Mouse (Mus musculus) lung, postnatal 0 days (tissue): ENCODE data around the gene Brinp3. TPM values are rescaled to one million over a fixed set of nuclear protein-coding genes. Genes with fewer than 3 reads are reported as not detected.
"Not testable (repeated sequence)": the region's sequence is repeated elsewhere in the genome, so short reads cannot be mapped to it uniquely, and the experiment has no call there.

Source experiments
- ATAC-seq: fragments of 200-750 bp; cut with Nextera tagmentation; 2 replicates; pipeline ENCODE4 v1.8.0; 2017; ENCODE audit warnings: moderate library complexity
- DNase-seq: peaks from one replicate; pipeline ENCODE4 v3.0.0-alpha.2; 2016; ENCODE audit warnings: low spot score
- H3K27ac ChIP-seq: fragments of 300-500 bp; sonication (generic); 2 replicates; pipeline ENCODE4 v1.5.1; 2014; ENCODE audit warnings: antibody characterized with exemption, mild to moderate bottlenecking, low read length, mixed read lengths
- H3K27me3 ChIP-seq: fragments of 300-500 bp; sonication (generic); replicated peaks from 2 replicates; pipeline ENCODE4 v1.6.1; 2014; ENCODE audit warnings: low read length, mixed read lengths; ENCODE audit not compliant: insufficient read depth
- H3K36me3 ChIP-seq: fragments of 300-500 bp; sonication (generic); 2 replicates; pipeline ENCODE4 v1.6.1; 2014; ENCODE audit warnings: low read length, mixed read lengths; ENCODE audit not compliant: insufficient read depth
- H3K4me1 ChIP-seq: fragments of 300-500 bp; sonication (generic); 2 replicates; pipeline ENCODE4 v1.6.1; 2014; ENCODE audit warnings: antibody characterized with exemption, low read depth, low read length, mixed read lengths; ENCODE audit not compliant: insufficient read depth
- H3K4me2 ChIP-seq: fragments of 300-500 bp; sonication (generic); replicated peaks from 2 replicates; pipeline ENCODE4 v1.6.1; 2014; ENCODE audit warnings: low read depth, mild to moderate bottlenecking, low read length, moderate library complexity, mixed read lengths
- H3K4me3 ChIP-seq: fragments of 300-500 bp; sonication (generic); 2 replicates; pipeline ENCODE4 v1.5.1; 2014; ENCODE audit warnings: low read depth, low read length
- H3K9ac ChIP-seq: fragments of 300-500 bp; sonication (generic); replicated peaks from 2 replicates; pipeline ENCODE4 v1.6.1; 2014; ENCODE audit warnings: low read depth, mild to moderate bottlenecking
- H3K9me3 ChIP-seq: fragments of 300-500 bp; sonication (generic); 2 replicates; pipeline ENCODE4 v1.6.1; 2016; ENCODE audit warnings: low read length, mixed read lengths
- CTCF ChIP-seq: IDR thresholded peaks from 2 replicates; pipeline ENCODE4 v1.5.1; 2016; ENCODE audit warnings: antibody characterized with exemption, mild to moderate bottlenecking
- EP300 ChIP-seq: IDR thresholded peaks from 2 replicates; pipeline ENCODE4 v1.6.1; 2016; ENCODE audit warnings: antibody characterized with exemption, mild to moderate bottlenecking, control low read depth
- WGBS: fragments of 180-500 bp; shearing (Covaris S2); extraction: QIAGEN DNeasy Blood & Tissue Kit; methylation state at CpG from one replicate; pipeline ENCODE4 v1.1.7; 2014; 5-methylcytosine and 5-hydroxymethylcytosine counted together
- polyA plus RNA-seq: library from polyadenylated mRNA; unstranded; fragments of >200 nt; fragmentation: Nextera tagmentation; extraction: Ambion mirVana; gene quantifications from 2 replicates; pipeline ENCODE4 v1.2.1, GENCODE M21; 2015

The Brinp3 gene
- polyA plus RNA-seq, 1 experiment from 2014 or later: not detected

DNA sequence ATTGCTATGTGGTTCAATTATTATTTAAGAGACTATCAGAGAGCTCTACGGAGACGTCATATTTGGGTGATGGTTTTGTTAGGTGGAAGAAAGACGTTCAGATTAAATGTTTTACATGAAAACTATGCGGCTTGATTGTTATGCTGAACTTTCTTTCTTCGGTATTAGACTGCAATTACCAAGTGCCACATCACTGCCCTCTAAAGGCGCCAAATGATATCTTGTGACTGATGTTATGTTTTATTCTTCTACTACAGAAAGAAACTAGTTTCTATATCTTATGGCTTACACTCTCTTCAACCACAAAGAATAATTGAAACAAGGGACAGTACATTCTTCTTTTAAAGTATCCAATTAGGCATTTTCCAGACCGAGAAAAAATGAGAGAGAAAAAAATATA is 89.6 kb downstream of the Brinp3 start:
- TF ChIP-seq EP300 (no peak), CTCF (no peak)
- no peak overlapping the region for H3K9ac ChIP-seq
- H3K36me3 ChIP-seq: no peaks in the 10 kb centered on the region
- no peak overlapping the region for H3K4me3 ChIP-seq
- no peaks in the 10 kb centered on the region for H3K4me1 ChIP-seq
- no peaks in the 10 kb centered on the region for H3K9me3 ChIP-seq
- no peak overlapping the region for H3K4me2 ChIP-seq
- ATAC-seq (no peak), DNase-seq (no peak)
- WGBS: 68% methylated on average over 7 of the region's 7 CpGs
- no peak overlapping the region for H3K27ac ChIP-seq
- no peaks in the 10 kb centered on the region for H3K27me3 ChIP-seq

DNA sequence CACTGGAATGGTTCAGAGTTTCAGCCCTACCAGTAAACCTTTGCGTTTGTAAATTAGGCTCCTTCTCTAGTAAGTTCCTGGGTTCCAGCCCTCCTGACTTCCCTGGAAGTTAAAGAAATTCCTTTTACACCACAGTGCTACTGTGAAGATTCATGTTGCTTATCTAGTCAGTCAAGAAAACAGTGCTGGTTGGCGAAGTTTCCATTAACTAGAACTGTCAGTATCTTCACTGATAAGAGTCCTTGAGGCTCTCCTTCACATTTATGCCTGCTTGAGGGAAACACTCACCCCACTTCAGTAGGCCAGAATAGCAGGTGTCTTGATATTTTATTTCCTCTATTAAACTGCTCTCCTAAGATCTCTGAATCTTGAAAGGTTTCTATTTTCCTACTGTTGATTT is 138.3 kb downstream of the Brinp3 start:
- ATAC-seq (no peak), DNase-seq (no peak)
- Histone ChIP-seq H3K9me3 (no peaks in the 10 kb centered on the region), H3K27ac (no peak overlapping the region), H3K4me2 (no peak overlapping the region), H3K27me3 (no peaks in the 10 kb centered on the region), H3K4me1 (no peaks in the 10 kb centered on the region), H3K9ac (no peak overlapping the region), H3K4me3 (no peak overlapping the region), H3K36me3 (no peaks in the 10 kb centered on the region)
- TF ChIP-seq EP300 (no peak), CTCF (no peak)
- 35% methylated on average over 2 of the region's 2 CpGs for WGBS

DNA sequence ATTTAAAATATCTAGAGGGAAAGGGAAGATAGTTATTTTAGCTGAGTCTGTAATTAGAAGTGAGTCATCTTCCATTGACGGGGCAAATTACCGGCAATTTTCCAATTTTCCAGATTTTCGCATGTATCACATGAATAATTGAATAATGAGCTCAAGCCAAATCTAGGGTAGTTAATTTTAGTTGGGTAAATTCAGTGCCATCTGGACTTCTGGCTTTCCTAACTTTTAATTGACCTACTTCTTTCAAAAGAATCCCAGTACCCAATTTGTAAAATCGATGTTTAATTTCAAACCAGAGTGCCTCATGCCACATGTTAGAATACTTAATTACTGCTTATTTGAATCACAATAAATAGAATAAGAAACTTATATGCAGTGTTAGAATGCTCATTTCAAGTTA is 162.7 kb downstream of the Brinp3 start:
- Histone ChIP-seq H3K4me3 (no peak overlapping the region), H3K4me2 (no peak overlapping the region), H3K4me1 (no peaks in the 10 kb centered on the region), H3K36me3 (no peaks in the 10 kb centered on the region), H3K9me3 (no peaks in the 10 kb centered on the region), H3K27ac (no peak overlapping the region), H3K27me3 (no peaks in the 10 kb centered on the region), H3K9ac (no peak overlapping the region)
- DNase-seq (no peak), ATAC-seq (no peak)
- 89% methylated on average over 4 of the region's 4 CpGs for WGBS
- TF ChIP-seq EP300 (no peak), CTCF (no peak)

DNA sequence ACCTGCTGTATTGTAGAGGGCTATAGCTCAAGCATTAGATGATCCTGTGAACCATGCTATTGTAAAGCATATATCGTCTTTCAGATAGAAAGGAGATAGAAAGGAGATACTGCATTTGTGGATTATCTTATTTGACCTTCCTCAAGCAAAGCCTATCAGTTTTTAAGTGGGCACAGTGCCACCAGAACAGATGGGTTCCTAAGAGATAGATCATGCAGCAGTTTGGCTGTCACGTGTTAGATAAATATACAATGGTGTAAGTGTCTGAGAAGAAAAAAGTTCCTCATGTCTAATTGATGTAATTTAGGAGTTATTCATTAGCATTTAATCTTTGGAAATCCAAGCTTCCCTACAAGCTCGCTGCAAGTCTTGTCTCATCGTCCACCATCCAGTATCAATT is 206.2 kb downstream of the Brinp3 start:
- H3K36me3 ChIP-seq: no peaks in the 10 kb centered on the region
- TF ChIP-seq EP300 (no peak), CTCF (no peak)
- no peak overlapping the region for H3K4me3 ChIP-seq
- 52% methylated on average over 4 of the region's 4 CpGs for WGBS
- H3K27me3 ChIP-seq: no peaks in the 10 kb centered on the region
- H3K9me3 ChIP-seq: no peaks in the 10 kb centered on the region
- H3K9ac ChIP-seq: no peak overlapping the region
- no peak for ATAC-seq
- H3K4me2 ChIP-seq: no peak overlapping the region
- no peak overlapping the region for H3K27ac ChIP-seq
- H3K4me1 ChIP-seq: no peaks in the 10 kb centered on the region
- no peak for DNase-seq

DNA sequence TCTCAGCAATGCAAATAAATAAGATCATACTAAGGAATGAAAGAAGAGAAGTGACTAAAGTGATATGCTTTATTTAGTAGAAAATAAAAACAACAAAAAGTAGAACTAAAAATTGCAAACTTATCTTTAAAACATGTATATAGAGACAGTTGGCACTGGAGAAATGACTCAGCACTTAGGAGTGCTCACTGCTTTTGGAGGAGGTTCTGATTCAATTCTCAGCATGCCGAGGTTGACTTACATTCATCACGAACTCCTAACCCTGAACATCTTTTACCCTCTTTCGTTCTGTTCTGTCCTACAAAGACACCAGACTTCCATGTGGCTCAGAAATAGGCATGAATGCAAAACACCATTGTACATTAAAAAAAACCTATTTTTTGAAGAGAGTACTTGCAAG is 225.0 kb downstream of the Brinp3 start:
- Histone ChIP-seq H3K4me3 (no peak overlapping the region), H3K9ac (no peak overlapping the region), H3K27ac (no peak overlapping the region), H3K9me3 (no peaks in the 10 kb centered on the region), H3K36me3 (no peaks in the 10 kb centered on the region), H3K27me3 (no peaks in the 10 kb centered on the region), H3K4me2 (no peak overlapping the region), H3K4me1 (no peaks in the 10 kb centered on the region)
- WGBS: 62% methylated on average over 3 of the region's 3 CpGs
- ATAC-seq (no peak), DNase-seq (no peak)
- TF ChIP-seq CTCF (no peak), EP300 (no peak)

DNA sequence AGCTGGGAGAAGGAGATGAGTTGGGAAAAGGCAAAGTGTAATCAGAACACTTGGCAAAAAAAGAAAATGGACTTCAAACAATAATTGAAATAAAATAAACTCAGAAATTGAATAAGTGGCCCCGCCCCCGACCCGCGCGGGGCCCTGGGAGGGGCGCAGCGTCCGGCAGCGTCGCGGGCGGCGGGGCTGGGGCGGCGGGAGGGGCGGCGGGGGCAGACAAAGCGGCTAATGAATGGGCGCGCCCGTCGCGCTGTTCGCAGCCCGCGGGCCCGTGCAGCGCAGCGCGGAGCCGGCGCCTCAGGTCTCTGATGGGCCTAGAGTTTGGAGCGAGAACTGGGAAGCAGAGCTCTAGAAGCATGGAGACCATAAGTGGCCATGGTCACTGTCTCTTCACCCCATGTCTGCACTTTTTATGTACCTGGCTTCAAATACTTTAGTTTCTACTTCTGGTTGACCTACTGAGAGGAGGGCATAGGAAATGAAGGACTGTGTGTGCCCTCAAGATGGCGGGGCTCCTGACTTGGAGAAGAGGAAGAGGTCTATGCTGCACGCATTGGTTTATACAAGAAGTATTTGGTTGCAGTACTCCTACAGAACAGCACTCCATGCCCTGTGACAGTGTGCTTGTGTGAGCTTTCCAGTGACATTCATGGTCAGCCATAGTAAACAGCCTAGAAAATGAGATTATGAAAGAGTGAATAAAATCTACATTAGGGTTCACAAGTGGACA is 230.4 kb downstream of the Brinp3 start:
- not testable (repeated sequence) for H3K36me3 ChIP-seq, H3K27me3 ChIP-seq, H3K9ac ChIP-seq, H3K9me3 ChIP-seq, H3K4me1 ChIP-seq, DNase-seq, H3K27ac ChIP-seq
- WGBS: 5% methylated on average over 23 of the region's 35 CpGs
- Histone ChIP-seq H3K4me2 (peak overlapping the region; percentile 39), H3K4me3 (peak overlapping the region; percentile 23; the same call in 1 of the 2 replicates)
- peak; percentile 50; the same call in 1 of the 2 replicates for ATAC-seq

DNA sequence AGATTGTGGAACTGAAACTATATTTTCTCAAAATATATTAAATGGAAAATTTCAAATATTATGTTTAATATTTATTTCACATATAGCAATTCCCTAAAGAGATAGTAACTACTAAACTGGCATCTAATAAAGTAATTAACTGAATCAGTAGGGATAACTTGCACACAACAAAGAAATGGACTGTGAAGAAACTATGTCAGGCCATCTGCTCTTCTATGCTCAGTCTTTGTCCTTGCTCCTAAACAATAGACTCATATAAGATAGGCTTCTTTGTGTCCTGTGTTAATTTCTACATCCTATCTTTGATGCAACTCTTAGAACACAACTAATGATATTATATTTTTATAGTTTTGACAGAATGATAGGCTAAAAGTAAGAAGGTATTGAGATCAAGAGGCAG is 256.5 kb downstream of the Brinp3 start:
- no peak for DNase-seq
- no peaks in the 10 kb centered on the region for H3K36me3 ChIP-seq
- TF ChIP-seq CTCF: no peak
- TF ChIP-seq EP300: no peak
- no peak overlapping the region for H3K9ac ChIP-seq
- ATAC-seq: no peak
- no peak overlapping the region for H3K27ac ChIP-seq
- no peak overlapping the region for H3K4me3 ChIP-seq
- H3K27me3 ChIP-seq: no peaks in the 10 kb centered on the region
- H3K4me2 ChIP-seq: no peak overlapping the region
- H3K4me1 ChIP-seq: no peaks in the 10 kb centered on the region
- no peaks in the 10 kb centered on the region for H3K9me3 ChIP-seq
